Mouse (Mus musculus) forebrain, embryonic 16.5 days (tissue): ENCODE measurements around the gene Gm2696. TPM values are rescaled to one million over a fixed set of nuclear protein-coding genes. Genes with fewer than 3 reads are reported as not detected.

ENCODE experiments used
- ATAC-seq: fragments of 200-750 bp; cut with Nextera tagmentation; 2 replicates; pipeline ENCODE4 v1.8.0; 2017; ENCODE audit warnings: mild to moderate bottlenecking, moderate library complexity
- H3K27ac ChIP-seq: fragments of 300-500 bp; sonication (generic); 2 replicates; pipeline ENCODE4 v1.5.1; 2014; ENCODE audit warnings: low read length, control low read depth
- H3K27me3 ChIP-seq: fragments of 300-500 bp; sonication (generic); replicated peaks from 2 replicates; pipeline ENCODE4 v1.6.1; 2014; ENCODE audit warnings: low read length; ENCODE audit not compliant: control insufficient read depth, insufficient read depth
- H3K36me3 ChIP-seq: fragments of 300-500 bp; sonication (generic); 2 replicates; pipeline ENCODE4 v1.6.1; 2014; ENCODE audit not compliant: control insufficient read depth, insufficient read depth
- H3K4me1 ChIP-seq: fragments of 300-500 bp; sonication (generic); replicated peaks from 2 replicates; pipeline ENCODE4 v1.6.1; 2014; ENCODE audit warnings: low read length; ENCODE audit not compliant: control insufficient read depth, insufficient read depth
- H3K4me2 ChIP-seq: fragments of 300-500 bp; sonication (generic); 2 replicates; pipeline ENCODE4 v1.6.1; 2014; ENCODE audit warnings: mild to moderate bottlenecking, low read length, control low read depth
- H3K4me3 ChIP-seq: fragments of 300-500 bp; sonication (generic); replicated peaks from 2 replicates; pipeline ENCODE4 v1.5.1; 2014; ENCODE audit warnings: mild to moderate bottlenecking, low read length, control low read depth
- H3K9ac ChIP-seq: fragments of 300-500 bp; sonication (generic); replicated peaks from 2 replicates; pipeline ENCODE4 v1.6.1; 2014; ENCODE audit warnings: low read depth, low read length, control low read depth
- H3K9me3 ChIP-seq: fragments of 300-500 bp; sonication (generic); 2 replicates; pipeline ENCODE4 v1.6.1; 2016; ENCODE audit warnings: low read length; ENCODE audit not compliant: control insufficient read depth
- WGBS: fragments of 180-500 bp; shearing (Covaris S2); extraction: QIAGEN DNeasy Blood & Tissue Kit; methylation state at CpG from one replicate; pipeline ENCODE4 v1.1.7; 2014; 5-methylcytosine and 5-hydroxymethylcytosine counted together
- polyA plus RNA-seq: library from polyadenylated mRNA; unstranded; fragments of >200 nt; fragmentation: Nextera tagmentation; extraction: Ambion mirVana; gene quantifications from 2 replicates; pipeline ENCODE4 v1.2.1, GENCODE M21; 2015

The Gm2696 gene
- polyA plus RNA-seq, 1 experiment from 2014 or later = not detected

DNA sequence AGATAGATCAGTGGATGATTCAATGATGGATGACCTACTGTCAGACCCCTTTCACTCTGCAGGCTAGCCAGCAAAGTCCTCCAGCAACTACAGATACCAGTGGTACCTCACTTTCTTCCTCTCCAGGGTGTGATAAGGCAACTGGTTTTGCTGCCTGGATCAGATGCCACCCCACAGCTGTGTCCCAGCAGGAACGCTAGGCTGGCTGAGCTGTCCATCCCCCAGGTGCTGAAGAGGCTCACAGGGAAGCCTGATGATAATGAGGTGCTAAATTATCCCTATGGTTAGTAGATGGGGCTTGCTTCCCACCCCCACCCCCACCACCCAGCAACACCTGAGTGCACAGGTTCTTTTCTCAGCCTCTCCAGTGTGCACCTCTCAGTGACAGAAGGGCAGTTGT is 53.1 kb downstream of the Gm2696 start:
- H3K4me2 ChIP-seq = no peak overlapping the region
- H3K4me3 ChIP-seq = no peak overlapping the region
- H3K9me3 ChIP-seq = no peaks in the 10 kb centered on the region
- no peaks in the 10 kb centered on the region for H3K36me3 ChIP-seq
- WGBS = 50% methylated on average over 1 of the region's 1 CpGs
- H3K27me3 ChIP-seq = no peaks in the 10 kb centered on the region
- no peak for ATAC-seq
- no peak overlapping the region for H3K9ac ChIP-seq
- H3K4me1 ChIP-seq = no peaks in the 10 kb centered on the region
- no peak overlapping the region for H3K27ac ChIP-seq

DNA sequence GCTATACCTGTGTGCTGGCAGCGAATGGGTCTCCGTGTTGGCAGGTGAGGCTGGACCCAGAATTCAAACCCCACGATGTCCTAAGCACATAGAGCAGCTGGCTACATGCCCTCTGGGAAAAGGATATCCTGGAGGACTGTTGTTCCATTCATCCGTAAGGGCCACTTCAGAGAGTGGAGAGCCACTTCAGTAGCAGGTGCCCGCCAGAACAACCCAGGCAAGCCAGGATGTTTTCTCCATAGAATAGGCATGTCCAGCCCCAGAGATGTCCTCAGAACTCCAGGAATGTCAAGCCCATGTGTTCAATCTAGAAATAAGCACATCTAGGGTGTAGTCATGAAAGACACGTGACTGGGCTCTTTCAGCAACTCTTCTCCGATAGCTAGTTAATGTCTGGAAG is 55.2 kb downstream of the Gm2696 start:
- no peaks in the 10 kb centered on the region for H3K9me3 ChIP-seq

DNA sequence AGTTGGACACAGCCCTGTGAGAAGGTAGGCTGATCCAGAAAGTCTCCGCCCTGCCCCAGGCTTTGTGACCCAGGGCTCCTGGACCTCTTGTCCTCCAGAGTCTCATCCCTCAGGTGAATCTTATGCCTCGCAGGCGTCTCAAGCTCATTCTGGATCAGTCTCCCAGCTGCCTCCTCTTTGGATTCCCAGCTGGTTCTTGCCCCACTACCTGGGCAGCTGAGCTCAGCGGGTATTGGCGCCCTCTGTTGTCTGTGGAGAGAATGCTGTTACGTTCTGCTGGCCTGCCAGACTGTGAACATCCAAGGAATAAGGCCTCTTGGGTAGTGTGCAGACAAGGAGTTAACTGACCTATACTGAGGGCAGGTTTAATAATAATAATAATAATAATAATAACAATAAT is 64.5 kb downstream of the Gm2696 start:
- 61% methylated on average over 6 of the region's 6 CpGs for WGBS
- no peaks in the 10 kb centered on the region for H3K9me3 ChIP-seq
- no peak overlapping the region for H3K4me2 ChIP-seq
- H3K4me3 ChIP-seq = no peak overlapping the region
- no peaks in the 10 kb centered on the region for H3K36me3 ChIP-seq
- no peak overlapping the region for H3K27ac ChIP-seq
- H3K4me1 ChIP-seq = no peaks in the 10 kb centered on the region
- ATAC-seq = no peak
- no peaks in the 10 kb centered on the region for H3K27me3 ChIP-seq
- no peak overlapping the region for H3K9ac ChIP-seq

More for the DNA sequence above, 55.2 kb downstream of the Gm2696 start:
- Histone ChIP-seq H3K4me1 (no peaks in the 10 kb centered on the region), H3K27me3 (no peaks in the 10 kb centered on the region), H3K4me3 (no peak overlapping the region), H3K4me2 (no peak overlapping the region), H3K27ac (no peak overlapping the region), H3K36me3 (no peaks in the 10 kb centered on the region), H3K9ac (no peak overlapping the region)
- WGBS = 89% methylated on average over 7 of the region's 7 CpGs
- no peak for ATAC-seq

DNA sequence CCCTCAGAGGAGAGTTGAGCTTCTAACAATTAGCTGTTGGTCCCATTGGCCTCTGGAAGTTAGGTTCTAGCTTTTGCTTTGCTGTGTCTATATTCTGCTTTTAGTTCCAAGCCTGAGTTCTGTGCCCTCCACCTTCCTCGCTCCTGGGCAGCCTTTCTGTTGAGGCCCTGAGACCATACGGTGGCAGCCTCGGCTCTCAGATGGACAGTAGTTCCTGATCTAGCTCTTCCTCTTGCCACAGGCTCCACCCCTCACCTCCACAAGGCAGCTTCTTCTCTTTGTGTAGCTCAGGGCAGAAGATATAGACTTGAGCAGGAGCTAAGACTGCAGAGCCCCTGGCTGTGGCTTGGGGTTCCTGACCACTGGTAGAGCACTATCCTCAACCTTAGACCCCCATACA is 65.8 kb downstream of the Gm2696 start:
- Histone ChIP-seq H3K36me3 (no peaks in the 10 kb centered on the region), H3K27me3 (no peaks in the 10 kb centered on the region), H3K4me2 (no peak overlapping the region), H3K4me1 (no peaks in the 10 kb centered on the region), H3K27ac (no peak overlapping the region), H3K9me3 (no peaks in the 10 kb centered on the region), H3K9ac (no peak overlapping the region), H3K4me3 (no peak overlapping the region)
- ATAC-seq = no peak
- WGBS = 73% methylated on average over 3 of the region's 3 CpGs

DNA sequence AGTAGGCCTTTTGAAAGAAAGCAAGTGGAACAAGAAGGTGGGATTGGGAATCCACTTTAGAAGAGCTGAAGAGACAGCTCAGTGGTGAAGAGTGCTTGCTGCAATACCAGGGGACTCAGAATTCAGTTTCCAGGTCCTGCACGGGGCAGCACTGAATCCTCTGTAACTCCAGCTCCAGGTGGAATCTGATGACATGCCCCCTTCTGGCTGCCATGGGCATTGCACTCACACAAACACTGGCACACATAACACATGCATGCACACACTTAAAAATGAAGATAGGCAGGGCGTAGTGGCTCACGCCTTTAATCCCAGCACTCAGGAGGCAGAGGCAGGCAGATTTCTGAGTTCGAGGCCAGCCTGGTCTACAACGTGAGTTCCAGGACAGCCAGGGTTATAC is 68.1 kb downstream of the Gm2696 start:
- H3K36me3 ChIP-seq = no peaks in the 10 kb centered on the region
- 90% methylated on average over 5 of the region's 5 CpGs for WGBS
- no peaks in the 10 kb centered on the region for H3K9me3 ChIP-seq
- H3K27me3 ChIP-seq = no peaks in the 10 kb centered on the region
- no peaks in the 10 kb centered on the region for H3K4me1 ChIP-seq
- no peak overlapping the region for H3K4me3 ChIP-seq
- no peak overlapping the region for H3K9ac ChIP-seq
- ATAC-seq = no peak
- H3K4me2 ChIP-seq = no peak overlapping the region
- no peak overlapping the region for H3K27ac ChIP-seq

Other genes with a start within 250 kb of the Gm2696 start
- gene Pttg1ip, start 233.0 kb upstream of the Gm2696 start, polyA plus RNA-seq = 73.3 and 80.5 TPM in 2 replicates
- 335 and 349 TPM in 2 replicates for gene Sumo3, start 208.6 kb upstream of the Gm2696 start, polyA plus RNA-seq
- gene Gm49325, start 208.5 kb upstream of the Gm2696 start, polyA plus RNA-seq = 1.2 and 8.4 TPM in 2 replicates
- gene Ube2g2, start 192.4 kb upstream of the Gm2696 start, polyA plus RNA-seq = 107 and 114 TPM in 2 replicates
- 0.30 and 0.39 TPM in 2 replicates for gene Tspear, start 128.1 kb upstream of the Gm2696 start, polyA plus RNA-seq
- not detected in 2 replicates for gene Gm19402, start 123.9 kb upstream of the Gm2696 start, polyA plus RNA-seq
- gene Gm9508, start 117.4 kb upstream of the Gm2696 start, polyA plus RNA-seq = not detected in 2 replicates
- not detected in 2 replicates for gene Gm10272, start 108.1 kb upstream of the Gm2696 start, polyA plus RNA-seq
- not detected in 2 replicates for gene Gm10024, start 103.2 kb upstream of the Gm2696 start, polyA plus RNA-seq
- gene Gm10142, start 98.9 kb upstream of the Gm2696 start, polyA plus RNA-seq = not detected in 2 replicates
- not detected in 2 replicates for gene Krtap12-1, start 94.1 kb upstream of the Gm2696 start, polyA plus RNA-seq
- not detected in 2 replicates for gene Gm10100, start 88.2 kb upstream of the Gm2696 start, polyA plus RNA-seq
- gene Gm18596, start 72.0 kb upstream of the Gm2696 start, polyA plus RNA-seq = not detected in 2 replicates
- gene Gm9736, start 63.3 kb upstream of the Gm2696 start, polyA plus RNA-seq = not detected in 2 replicates
- gene Gm3233, start 55.0 kb upstream of the Gm2696 start, polyA plus RNA-seq = not detected in 2 replicates
- not detected in 2 replicates for gene Gm3238, start 43.4 kb upstream of the Gm2696 start, polyA plus RNA-seq
- not detected in 2 replicates for gene Gm7138, start 37.7 kb upstream of the Gm2696 start, polyA plus RNA-seq
- gene Gm3250, start 32.1 kb upstream of the Gm2696 start, polyA plus RNA-seq = not detected in 2 replicates
- gene Gm7137, start 26.5 kb upstream of the Gm2696 start, polyA plus RNA-seq = not detected in 2 replicates
- gene Gm9639, start 19.6 kb upstream of the Gm2696 start, polyA plus RNA-seq = not detected in 2 replicates
- not detected in 2 replicates for gene Gm19668, start 15.5 kb upstream of the Gm2696 start, polyA plus RNA-seq
- gene Gm9507, start 2.8 kb upstream of the Gm2696 start, polyA plus RNA-seq = not detected in 2 replicates
- not detected in 2 replicates for gene Krtap10-4, start 12.4 kb downstream of the Gm2696 start, polyA plus RNA-seq
- gene Krtap10-10, start 21.3 kb downstream of the Gm2696 start, polyA plus RNA-seq = not detected in 2 replicates
- not detected in 2 replicates for gene Gm36176, start 32.1 kb downstream of the Gm2696 start, polyA plus RNA-seq
- not detected in 2 replicates for gene Gm10318, start 38.2 kb downstream of the Gm2696 start, polyA plus RNA-seq
- not detected in 2 replicates for gene Gm3285, start 47.3 kb downstream of the Gm2696 start, polyA plus RNA-seq
- gene Lrrc3, start 87.9 kb downstream of the Gm2696 start, polyA plus RNA-seq = 10.9 and 15.7 TPM in 2 replicates
- 3.0 and 5.0 TPM in 2 replicates for gene Trpm2, start 155.9 kb downstream of the Gm2696 start, polyA plus RNA-seq
- 33.7 and 36.0 TPM in 2 replicates for gene 1810043G02Rik, start 163.8 kb downstream of the Gm2696 start, polyA plus RNA-seq
- gene Pfkl, start 195.4 kb downstream of the Gm2696 start, polyA plus RNA-seq = 109 and 117 TPM in 2 replicates
- gene Dnmt3l, start 227.3 kb downstream of the Gm2696 start, polyA plus RNA-seq = not detected in 2 replicates
- 0.34 TPM in 1 of 2 replicates, not detected in the other for gene Aire, start 228.9 kb downstream of the Gm2696 start, polyA plus RNA-seq